Mouse (Mus musculus): Measurements from ENCODE around the gene Btg4.

Gene Btg4

GRCm38 (mm10) chr9:51167954-51168353, 107.3 kb downstream of the Btg4 start:
- no peak for DNase-seq

- DNase-seq, result no peak
These were observed 108.0 kb downstream of the Btg4 start for GRCm38 (mm10) chr9:51168698-51169097.

- no peak for DNase-seq
These were observed 108.4 kb downstream of the Btg4 start for GRCm38 (mm10) chr9:51169133-51169532.

Data from cerebellum, adult 18-20 months (tissue).